Mouse (Mus musculus): Measurements from ENCODE around the gene Gm28042.

The Gm28042 gene

GRCm38 (mm10) chr2:120012924-120013323 is 14.4 kb upstream of the Gm28042 start:
- no peak for DNase-seq

GRCm38 (mm10) chr2:120013831-120014486 is 13.3 kb upstream of the Gm28042 start:
- DNase-seq: no peak

GRCm38 (mm10) chr2:120015882-120016281 is 11.4 kb upstream of the Gm28042 start:
- no peak for DNase-seq

DNA sequence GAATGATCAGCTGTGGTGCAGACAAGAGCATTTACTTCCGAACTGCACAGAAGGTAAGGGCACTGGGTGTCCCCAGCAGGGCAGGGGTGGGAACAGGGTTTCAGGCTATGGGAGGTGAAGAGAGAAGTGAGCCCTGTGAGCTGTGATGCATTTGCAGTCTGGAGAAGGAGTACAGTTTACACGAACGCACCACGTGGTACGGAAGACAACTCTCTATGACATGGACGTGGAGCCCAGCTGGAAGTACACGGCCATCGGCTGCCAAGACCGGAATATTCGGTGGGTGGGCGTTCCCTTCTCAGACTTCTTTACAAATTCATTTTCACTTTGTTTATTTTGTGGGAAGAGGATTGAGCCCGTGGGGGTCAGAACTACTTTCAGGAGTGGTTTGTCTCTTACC is 9.7 kb upstream of the Gm28042 start:
- no peak for DNase-seq

GRCm38 (mm10) chr2:120024337-120024736 is 3.0 kb upstream of the Gm28042 start:
- no peak for DNase-seq

GRCm38 (mm10) chr2:120027950-120028331 is 648 bp downstream of the Gm28042 start:
- DNase-seq: no peak

DNA sequence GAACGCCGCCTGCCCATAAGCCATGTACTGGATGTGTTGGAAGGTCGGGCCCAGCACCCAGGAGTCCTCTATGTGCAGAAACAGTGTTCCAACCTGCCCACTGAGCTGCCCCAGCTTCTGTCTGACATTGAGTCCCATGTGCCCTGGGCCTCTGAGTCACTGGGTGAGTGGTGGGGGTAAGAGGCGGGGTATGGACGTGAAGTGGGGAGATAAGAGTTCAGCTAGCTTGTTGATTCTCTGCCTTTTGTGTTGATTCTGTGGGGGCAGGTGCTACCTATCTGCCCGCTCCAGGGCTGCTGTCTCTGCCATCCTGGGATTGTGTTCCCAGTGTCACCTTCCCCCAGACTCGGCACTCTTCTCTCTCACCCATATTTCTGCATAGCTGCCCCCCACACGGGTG is 3.1 kb downstream of the Gm28042 start:
- no peak for DNase-seq

GRCm38 (mm10) chr2:120032726-120033467 is 5.6 kb downstream of the Gm28042 start, which contains the start of gene Pla2g4b:
Gene Pla2g4b (plus strand): TSS chr2:120033417.
- DNase-seq: no peak

GRCm38 (mm10) chr2:120033726-120034125 is 6.4 kb downstream of the Gm28042 start:
- no peak for DNase-seq

DNA sequence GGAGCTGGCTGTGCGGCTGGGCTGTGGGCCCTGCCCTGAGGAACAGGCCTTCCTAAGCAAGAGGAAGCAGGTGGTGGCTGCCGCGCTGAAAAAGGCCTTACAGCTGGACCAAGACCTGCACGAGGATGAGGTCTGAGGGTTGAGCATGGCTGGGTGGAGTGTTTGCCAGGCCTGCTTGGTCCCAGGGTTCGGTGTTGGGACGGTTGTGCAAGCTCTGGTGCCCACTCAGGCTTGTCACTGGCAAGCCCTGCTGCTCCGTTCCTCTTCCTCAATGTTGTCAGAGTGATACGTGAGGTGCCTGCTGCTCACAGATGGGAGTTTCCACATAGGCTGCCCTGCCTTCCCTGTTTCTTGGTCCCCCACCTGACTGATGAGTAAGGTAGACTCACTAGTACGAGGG is 10.5 kb downstream of the Gm28042 start:
- no peak for DNase-seq

DNA sequence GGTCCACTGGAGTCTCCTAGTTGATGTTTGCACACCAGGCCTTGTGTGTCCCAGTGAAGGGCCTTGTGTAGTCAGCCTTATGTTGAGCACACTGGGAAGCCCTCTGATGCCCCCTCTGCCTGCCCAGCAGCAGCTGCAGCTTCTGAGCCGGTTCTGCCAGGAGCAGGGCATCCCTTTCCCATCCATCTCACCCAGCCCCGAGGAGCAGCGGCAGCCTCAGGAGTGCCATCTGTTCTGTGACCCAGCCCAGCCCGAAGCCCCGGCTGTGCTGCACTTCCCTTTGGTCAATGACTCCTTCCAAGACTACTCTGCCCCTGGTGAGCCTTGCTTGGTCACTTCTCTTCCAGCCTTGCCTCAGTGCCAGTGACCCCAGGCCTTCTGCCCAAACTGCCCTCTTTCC is 13.7 kb downstream of the Gm28042 start:
- no peak for DNase-seq

GRCm38 (mm10) chr2:120044101-120044603 is 16.9 kb downstream of the Gm28042 start:
- DNase-seq: no peak

DNA sequence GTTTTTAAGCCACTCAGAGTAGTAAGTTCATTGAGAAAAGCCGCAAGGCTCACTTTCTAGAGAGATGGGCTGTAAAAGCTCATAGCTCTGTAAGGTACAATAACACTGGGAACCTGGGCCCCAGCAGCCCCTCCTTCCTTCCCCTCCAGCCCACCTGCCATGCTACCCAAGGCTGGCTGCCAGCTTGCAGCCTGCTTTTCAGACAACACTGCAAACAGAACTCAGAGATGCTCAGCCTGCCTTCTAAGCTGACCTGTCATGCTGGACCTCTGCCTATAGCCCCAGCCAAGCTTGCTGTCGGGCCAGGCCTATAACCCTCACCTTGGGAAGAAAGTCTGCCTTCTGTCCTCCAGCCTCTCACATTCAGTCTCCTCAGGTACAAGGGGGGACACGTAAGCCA is 17.4 kb downstream of the Gm28042 start:
- DNase-seq: no peak

GRCm38 (mm10) chr2:120046486-120047310 is 19.4 kb downstream of the Gm28042 start:
- no peak for DNase-seq

DNA sequence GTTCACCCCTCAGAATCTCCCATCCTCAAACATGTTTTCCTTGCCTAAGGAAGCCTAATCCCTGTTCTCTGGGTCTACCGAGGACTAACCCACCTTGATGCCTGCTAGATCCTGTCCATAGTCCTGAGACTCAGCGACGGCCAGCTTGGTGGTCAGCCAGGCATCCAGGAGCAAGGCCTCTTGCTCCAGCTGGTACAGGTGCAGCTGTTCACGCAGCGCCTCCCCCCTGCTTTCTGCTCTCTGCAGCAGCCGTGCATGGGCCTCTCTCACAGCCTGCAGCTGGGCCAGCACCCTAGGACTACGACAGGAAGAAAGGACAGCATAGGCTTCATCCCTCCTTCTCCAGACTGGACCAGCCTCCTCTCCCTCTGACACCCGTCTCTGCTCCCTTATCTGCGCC is 20.9 kb downstream of the Gm28042 start:
- DNase-seq: no peak

DNA sequence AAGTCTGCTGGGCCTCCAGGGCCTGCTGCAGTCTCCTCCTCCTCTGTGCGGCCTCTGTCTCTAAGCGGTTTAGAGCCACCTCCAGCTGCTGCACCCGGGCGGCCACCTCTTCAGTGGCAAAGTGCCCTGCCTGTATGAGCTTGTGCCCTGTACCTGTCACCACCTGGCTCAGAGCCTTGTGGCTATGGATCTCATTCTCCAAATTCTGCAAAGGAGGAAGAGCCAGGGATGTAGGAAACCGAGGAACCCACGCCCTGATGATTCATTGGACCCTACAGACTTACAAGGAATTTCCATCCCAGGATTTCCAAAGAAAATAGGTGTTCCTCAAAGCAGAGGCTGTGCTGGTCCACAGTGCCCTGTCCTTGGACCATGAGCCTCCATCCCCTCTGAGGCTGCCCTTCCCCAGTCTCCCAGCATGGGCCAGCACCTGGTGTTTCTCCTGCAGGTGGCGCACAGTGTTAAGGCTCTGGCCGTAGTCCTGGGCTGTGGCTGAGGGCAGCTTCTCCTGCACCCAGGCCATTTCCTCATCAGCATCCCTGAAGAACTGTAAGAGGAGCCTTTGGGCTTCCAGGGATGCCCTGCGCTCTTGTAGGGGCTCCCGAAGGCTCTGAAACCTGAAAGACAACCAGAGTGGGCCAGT is 22.5 kb downstream of the Gm28042 start:
- DNase-seq: peak; percentile 18

GRCm38 (mm10) chr2:120051405-120051804 is 24.1 kb downstream of the Gm28042 start:
- DNase-seq: no peak

- DNase-seq: no peak
These were observed 27.7 kb downstream of the Gm28042 start for GRCm38 (mm10) chr2:120054771-120055552.

DNA sequence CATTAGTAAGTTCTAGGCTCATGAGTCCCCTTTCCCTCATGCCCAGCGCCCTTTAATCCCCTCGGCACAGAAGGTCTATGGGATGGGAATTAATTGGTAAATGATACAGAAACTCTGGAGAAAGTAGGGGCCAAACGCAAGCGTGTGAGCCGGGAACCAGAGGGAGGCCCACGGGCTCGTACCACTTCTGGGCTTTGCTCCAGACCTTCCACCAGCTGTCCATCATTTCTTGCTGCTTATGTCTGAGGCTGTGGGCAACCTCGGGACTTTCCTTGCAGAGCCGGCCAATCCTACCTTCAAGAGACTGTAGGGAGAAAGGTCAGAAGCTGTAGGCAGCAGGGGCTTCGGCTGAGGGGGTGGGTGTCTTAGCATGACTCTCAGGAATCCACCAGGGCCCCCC is 28.6 kb downstream of the Gm28042 start:
- DNase-seq: no peak

GRCm38 (mm10) chr2:120058818-120059217 is 31.5 kb downstream of the Gm28042 start:
- no peak for DNase-seq

GRCm38 (mm10) chr2:120059466-120059865 is 32.2 kb downstream of the Gm28042 start:
- no peak for DNase-seq

GRCm38 (mm10) chr2:120060190-120060589 is 32.9 kb downstream of the Gm28042 start:
- DNase-seq: no peak

All from thymus, postnatal 25 days (tissue).